Mouse (Mus musculus): Measurements from ENCODE around the gene 1110065P20Rik.

1110065P20Rik gene

DNA sequence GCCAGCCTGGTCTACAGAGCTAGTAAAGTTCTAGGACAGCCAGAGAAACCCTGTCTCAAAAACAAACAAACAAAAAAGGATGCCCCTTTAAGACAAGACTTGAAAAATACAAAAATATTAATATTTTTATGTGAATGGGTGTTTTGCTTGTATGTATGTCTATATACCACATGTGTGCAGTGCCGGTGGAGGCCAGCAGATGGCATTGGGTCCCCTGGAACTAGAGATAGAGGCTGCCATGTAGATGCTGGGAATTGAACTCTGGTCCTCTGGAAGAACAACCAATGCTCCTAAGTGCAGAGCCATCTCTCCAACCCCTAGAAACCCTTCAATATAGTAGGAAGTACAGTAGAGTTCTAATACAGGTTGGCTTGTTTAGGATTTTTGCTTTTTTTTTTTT is 10.0 kb downstream of the 1110065P20Rik start:
- in situ Hi-C loops (cut with MboI), result no loop called here

GRCm38 (mm10) chr4:124838035-124838700 is 12.8 kb downstream of the 1110065P20Rik start:
- in situ Hi-C loops (cut with MboI), result no loop called here

- in situ Hi-C loops (cut with MboI), result no loop called here
Measured at GRCm38 (mm10) chr4:124832796-124833195, 18.2 kb downstream of the 1110065P20Rik start.

DNA sequence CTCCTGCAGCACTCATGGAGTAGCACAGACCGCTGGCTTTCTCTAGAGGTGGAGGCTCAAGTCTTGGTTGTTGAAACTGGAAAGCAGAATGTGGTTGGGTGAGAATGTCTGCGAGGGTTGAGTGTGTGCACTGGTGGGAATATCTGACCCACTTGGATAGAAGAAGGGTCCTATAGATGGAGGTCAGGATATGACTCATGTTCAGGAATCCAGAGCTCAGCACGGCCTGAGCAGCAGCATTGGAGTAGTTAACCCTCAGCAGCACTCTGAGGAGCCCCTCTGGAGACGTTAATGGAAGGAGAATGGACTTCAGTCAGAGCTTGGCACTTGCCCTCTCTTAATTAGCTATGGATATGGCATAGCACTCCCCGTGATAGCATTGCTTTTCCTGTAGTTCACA is 21.3 kb downstream of the 1110065P20Rik start:
- in situ Hi-C loops (cut with MboI), result no loop called here

DNA sequence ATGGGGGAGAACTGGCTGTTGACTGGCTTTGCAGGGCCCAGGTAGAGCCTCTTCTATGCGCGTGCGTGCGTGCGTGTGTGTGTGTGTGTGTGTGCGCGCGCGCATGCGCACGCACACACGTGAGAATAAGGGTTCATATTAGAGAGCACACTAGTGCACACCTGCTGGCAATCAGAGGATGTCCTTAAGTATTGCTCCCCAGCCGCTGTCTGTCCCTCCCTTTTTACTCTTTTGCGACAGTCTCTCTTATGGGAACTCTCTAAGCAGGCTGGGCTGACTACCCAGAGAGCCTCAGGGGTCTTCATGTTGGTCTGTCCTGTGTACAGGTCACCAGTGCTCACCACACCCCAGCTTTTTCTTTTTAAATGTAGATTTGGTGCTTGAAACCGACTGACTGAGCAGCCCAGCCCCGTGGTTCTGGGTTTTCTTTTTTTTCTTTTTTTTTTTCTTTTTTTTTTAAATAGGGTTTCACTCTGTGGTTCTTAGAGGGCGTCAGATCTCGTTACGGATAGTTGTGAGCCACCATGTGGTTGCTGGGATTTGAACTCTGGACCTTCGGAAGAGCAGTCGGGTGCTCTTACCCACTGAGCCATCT is 25.5 kb downstream of the 1110065P20Rik start:
- in situ Hi-C loops (cut with MboI), result no loop called here

DNA sequence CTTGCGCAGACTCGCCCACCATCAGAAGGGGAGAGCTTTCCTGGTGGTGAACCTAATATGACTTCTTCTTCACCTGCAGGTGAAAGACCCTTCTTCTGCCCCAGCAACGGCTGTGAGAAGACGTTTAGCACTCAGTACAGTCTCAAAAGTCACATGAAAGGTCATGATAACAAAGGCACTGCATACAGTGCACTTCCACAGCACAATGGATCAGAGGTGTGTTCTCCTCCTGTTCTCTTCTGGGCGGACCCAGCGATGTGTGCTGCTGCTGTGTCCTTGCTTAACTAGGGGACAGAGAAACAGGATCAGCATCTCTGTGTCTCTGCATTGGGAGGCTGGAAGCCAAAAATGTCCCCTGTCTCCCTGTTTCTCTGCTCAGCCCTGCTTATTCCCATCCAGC is 26.0 kb downstream of the 1110065P20Rik start:
- in situ Hi-C loops (cut with MboI), result no loop called here

- in situ Hi-C loops (cut with MboI), result no loop called here
Measured at GRCm38 (mm10) chr4:124818832-124819231, 32.2 kb downstream of the 1110065P20Rik start.

GRCm38 (mm10) chr4:124817803-124818202 is 33.2 kb downstream of the 1110065P20Rik start:
- in situ Hi-C loops (cut with MboI), result no loop called here

- in situ Hi-C loops (cut with MboI), result no loop called here
Measured at GRCm38 (mm10) chr4:124815901-124816300, 35.1 kb downstream of the 1110065P20Rik start.

DNA sequence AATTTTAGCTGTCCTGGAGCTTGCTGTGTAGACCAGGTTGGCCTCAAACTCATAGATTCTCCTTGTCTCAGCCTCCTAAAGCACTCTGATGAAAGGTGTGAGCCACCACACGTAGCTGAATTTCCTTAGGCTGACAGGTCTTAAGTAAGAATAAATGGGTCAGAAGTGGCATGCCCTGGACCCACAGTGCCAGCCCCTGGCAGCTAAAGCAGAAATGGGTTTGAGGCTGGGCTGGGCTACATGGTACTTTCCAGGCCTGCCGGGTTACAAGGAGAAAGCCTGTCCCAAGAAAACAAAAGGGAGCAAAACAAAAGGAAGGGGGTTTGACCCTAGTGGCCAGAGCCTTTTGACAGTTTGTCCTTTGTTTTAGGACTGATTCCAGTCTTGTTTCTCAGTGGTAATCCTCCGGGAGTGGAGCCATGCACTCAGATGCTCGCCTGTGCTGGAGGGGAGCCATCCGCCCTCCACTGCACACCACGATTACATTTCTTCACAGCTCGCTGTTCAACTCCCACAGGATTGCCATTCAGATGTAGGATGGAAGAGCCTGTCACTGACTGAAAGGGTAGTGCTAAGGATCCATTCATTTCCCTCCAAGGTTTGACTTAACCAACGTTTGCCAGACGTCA is 39.5 kb downstream of the 1110065P20Rik start:
- in situ Hi-C loops (cut with MboI), result no loop called here

- in situ Hi-C loops (cut with MboI), result no loop called here
Measured at GRCm38 (mm10) chr4:124810056-124810455, 40.9 kb downstream of the 1110065P20Rik start.

DNA sequence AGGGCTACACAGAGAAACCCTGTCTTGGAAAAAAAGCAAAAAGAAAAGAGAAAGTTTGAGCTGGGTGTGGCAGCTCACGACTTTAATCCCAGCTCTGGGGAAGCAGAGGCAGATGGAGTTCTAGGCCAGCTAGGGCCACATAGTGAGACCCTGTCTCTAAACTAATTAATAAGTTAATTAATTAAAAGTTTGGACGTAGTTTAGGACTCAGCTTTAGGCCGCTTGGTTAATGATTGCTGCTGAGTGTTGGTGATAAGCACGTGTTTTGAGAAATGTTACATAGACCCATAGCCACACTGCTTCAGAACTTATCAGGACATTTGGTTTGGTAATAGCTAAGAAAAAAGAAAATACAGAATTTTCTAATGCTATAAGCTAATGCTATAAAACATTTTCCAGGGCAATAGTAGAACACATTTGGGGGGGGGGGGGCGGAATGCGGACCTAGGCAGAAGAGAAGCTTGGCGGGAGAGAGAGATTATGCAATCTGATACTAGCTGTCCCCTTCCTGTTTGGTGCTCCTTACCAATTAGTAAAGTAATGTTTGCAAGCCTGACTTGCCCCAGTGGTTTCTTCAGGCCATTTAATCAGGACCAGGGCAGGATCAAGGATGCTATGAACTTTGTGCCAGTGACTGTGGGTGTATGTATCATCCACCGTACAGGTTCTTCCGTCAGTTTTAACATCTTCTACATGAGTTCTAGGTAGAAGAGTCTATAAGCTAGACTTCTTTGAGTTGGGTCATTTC is 41.7 kb downstream of the 1110065P20Rik start:
- in situ Hi-C loops (cut with MboI), result no loop called here

DNA sequence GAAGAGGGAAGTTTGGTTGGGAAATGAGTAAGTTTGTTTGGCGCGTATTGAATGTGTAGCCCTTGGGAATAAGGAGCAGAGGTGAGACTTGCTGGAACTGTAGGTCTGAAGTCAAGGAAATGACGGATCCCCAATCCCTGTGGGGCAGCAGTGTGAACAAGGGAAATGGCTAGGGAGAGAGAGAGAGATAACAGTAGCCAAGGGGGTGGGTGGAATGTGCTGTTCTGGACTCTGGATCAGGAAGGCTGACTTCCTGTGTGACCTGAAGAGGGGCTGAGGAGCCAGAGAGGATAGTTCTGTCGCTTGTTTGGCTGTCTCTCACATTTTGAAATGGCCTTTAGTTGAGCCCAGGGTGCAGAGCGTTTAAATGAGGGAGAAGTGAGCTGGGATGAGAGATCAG is 42.5 kb downstream of the 1110065P20Rik start:
- in situ Hi-C loops (cut with MboI), result no loop called here

- in situ Hi-C loops (cut with MboI), result no loop called here
Measured at GRCm38 (mm10) chr4:124803406-124803805, 47.6 kb downstream of the 1110065P20Rik start.

GRCm38 (mm10) chr4:124802309-124803260 is 48.4 kb downstream of the 1110065P20Rik start:
- in situ Hi-C loops (cut with MboI), result no loop called here

DNA sequence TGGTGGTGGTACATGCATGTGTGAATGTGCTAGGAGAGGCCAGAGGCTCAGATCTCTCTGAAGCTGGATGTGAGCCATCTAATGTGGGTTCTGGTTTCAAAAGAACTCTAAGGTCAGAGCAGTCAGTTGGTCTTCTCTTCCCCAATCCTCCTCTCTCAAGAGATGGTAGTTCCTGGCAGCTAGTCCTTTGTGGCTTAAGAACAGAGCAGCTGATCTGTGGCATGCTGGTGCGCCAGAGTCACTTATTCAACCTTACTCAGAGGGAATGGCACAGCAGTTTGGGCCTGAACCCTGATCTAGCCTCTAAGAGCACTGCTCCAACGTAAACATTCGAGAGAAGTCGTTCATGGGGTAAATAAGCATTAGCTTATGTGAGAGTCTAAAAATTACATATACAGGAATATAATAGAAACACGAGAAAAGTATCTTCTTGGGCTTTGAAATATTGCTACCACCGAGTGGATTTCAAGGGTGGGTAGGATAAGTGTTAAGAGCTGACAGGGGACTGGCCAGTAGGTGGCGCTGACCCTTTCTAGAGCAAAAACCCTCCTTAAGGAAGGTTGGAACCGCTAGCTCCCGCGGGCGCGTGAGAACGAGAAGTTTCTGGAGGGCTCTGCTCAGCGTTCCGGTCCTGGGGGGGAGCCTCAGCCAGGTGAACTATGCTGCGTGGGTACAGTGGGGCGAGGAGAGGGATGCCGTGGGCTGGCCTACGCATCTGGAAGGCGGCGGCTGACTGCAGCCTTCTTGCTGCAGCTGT is 49.3 kb downstream of the 1110065P20Rik start, which contains the start of gene Mtf1:
Mtf1 (plus strand) TSS at position 553 of the 757 bp plus-strand sequence.
- in situ Hi-C loops (cut with MboI), result no loop called here

Data from mature B cell (primary cell).